Mouse (Mus musculus) adrenal gland, postnatal 10 days (tissue): ENCODE measurements around the gene Amy2a5. TPM values are rescaled to one million over a fixed set of nuclear protein-coding genes. Genes with fewer than 3 reads are reported as not detected.
"Not testable (repeated sequence)": the region's sequence is repeated elsewhere in the genome, so short reads cannot be mapped to it uniquely, and the experiment has no call there.

Source experiments
- DNase-seq: peaks from one replicate; pipeline ENCODE4 v3.0.0; 2021; ENCODE audit warnings: mixed read lengths
- long read RNA-seq, 2 experiments: library from polyadenylated mRNA; stranded (forward); transcript quantifications; one replicate each; pipeline ENCODE4 v2.0.0; 2021
- total RNA-seq, 2 experiments: library from RNA; stranded (reverse); gene quantifications; 2 replicates each; pipeline ENCODE4 v1.2.3; 2021

The Amy2a5 gene
- under 1 TPM; 0.42 to 0.63 TPM for total RNA-seq
- long read RNA-seq, experiment 1, partial matches to known transcripts, result 0 of 1 reads
- long read RNA-seq, experiment 1, other reads (novel, unspliced or antisense), result 0 of 1 reads
- long read RNA-seq, experiment 2, result 0 reads

- DNase-seq, result not testable (repeated sequence)
Measured at GRCm38 (mm10) chr3:113258737-113259136, at the start of gene Amy2a5. Gene Amy2a5 (minus strand): TSS chr3:113258837.

GRCm38 (mm10) chr3:113291349-113291748 is 32.7 kb upstream of the Amy2a5 start, which contains the start of gene Amy2a4:
Gene Amy2a4 (minus strand): TSS chr3:113291449.
- not testable (repeated sequence) for DNase-seq

GRCm38 (mm10) chr3:113280285-113280684 is 21.6 kb upstream of the Amy2a5 start:
- not testable (repeated sequence) for DNase-seq

- not testable (repeated sequence) for DNase-seq
Measured at GRCm38 (mm10) chr3:113279586-113279985, 20.9 kb upstream of the Amy2a5 start.

GRCm38 (mm10) chr3:113227115-113227514 is 31.5 kb downstream of the Amy2a5 start:
- no peak for DNase-seq

Other genes with a start within 250 kb of the Amy2a5 start
- gene Amy2a4, start 32.6 kb upstream of the Amy2a5 start, total RNA-seq, result not detected
- gene Amy2a3, start 65.2 kb upstream of the Amy2a5 start, total RNA-seq, result not detected
- gene Amy2a2, start 97.8 kb upstream of the Amy2a5 start, total RNA-seq, result not detected